Mouse (Mus musculus): ENCODE measurements around the gene Dtx2. TPM values are rescaled to one million over a fixed set of nuclear protein-coding genes. Genes with fewer than 3 reads are reported as not detected.

Dtx2 gene
- polyA plus RNA-seq, 1 experiment: 20.3 TPM

DNA sequence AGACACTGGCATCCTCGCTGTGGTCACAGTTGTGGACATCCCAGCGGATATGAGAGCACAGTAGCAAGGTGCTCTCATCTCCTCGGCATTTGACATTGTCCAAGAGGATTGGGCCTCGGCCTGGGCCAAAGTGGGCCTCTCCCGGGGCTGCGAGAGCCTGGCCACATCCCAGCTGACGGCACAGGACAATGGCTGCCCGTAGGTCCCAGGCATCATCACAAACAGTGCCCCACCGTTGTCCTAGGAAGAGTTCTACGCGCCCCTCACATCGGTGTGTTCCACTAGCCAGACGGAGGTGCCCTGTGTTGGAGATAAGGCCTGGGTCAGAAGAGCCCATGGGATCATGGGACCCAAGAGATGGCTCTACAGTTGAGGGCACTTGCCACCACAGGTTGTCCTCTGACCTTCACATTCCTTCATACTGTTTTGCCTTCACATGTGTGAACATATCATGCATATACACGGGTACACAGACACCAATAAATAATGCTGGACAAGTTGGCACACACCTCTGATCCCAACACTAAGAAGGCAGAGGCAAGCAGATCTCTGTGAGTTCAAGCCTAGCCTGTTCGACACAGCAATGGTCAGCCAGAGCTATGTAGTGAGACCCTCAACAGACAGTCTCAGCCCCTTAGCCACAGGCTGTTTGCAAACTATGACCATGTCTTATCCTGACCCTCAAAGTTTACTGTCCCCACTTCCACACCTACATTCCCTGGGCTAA lies 33.5 kb upstream of the Dtx2 start:
- peaks cover 10% of the 10 kb centered on the region for H3K79me2 ChIP-seq (ENCODE audit: control insufficient read depth, insufficient read depth)
- no peaks in the 10 kb centered on the region for H3K36me3 ChIP-seq (ENCODE audit: control insufficient read depth, insufficient read depth)
- H3K27me3 ChIP-seq (ENCODE audit: control insufficient read depth, insufficient read depth, insufficient read length): no peaks in the 10 kb centered on the region
- no peaks in the 10 kb centered on the region for H3K79me3 ChIP-seq (ENCODE audit: low read depth)
- no peak overlapping the region for H3ac ChIP-seq (ENCODE audit: control insufficient read depth, insufficient read length, low read depth)
- peak overlapping the region; percentile 31 for H3K4me3 ChIP-seq (ENCODE audit: insufficient read depth, poor library complexity, severe bottlenecking)
- TF ChIP-seq USF1 (IDR thresholded peaks at IDR 0.05; ENCODE audit: low read depth) (no peak), FOSL1 (IDR thresholded peaks at IDR 0.05; ENCODE audit: insufficient read depth, low read length, poor library complexity, severe bottlenecking) (no peak), MAX (IDR thresholded peaks at IDR 0.05) (no peak), MYOG (IDR thresholded peaks at IDR 0.05; ENCODE audit: control insufficient read depth, extremely low read depth, insufficient read length) (no peak), CEBPB (IDR thresholded peaks at IDR 0.05; ENCODE audit: low read depth) (no peak), MYOD1 (IDR thresholded peaks at IDR 0.05; ENCODE audit: control insufficient read depth, insufficient read length, low read depth) (no peak), CTCF (IDR thresholded peaks at IDR 0.05; ENCODE audit: control insufficient read depth, insufficient read depth, insufficient read length) (no peak)

DNA sequence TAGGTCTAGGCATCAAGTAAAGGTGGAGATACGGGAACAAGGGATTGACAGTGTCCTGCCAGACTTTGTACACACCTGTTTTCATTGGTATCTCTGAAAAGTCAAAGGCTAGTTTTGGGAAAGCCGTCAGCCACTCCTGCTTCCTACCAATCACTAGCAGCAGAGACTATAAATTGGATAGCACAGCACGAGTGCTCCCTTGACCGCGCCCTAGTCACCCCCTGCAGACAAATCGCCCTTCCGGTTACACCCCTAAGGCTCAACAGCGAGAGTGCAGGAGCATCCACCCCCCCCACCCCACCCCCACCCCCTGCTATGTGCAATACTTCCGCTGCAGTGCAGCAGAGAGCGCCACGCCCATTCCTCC lies 32.5 kb upstream of the Dtx2 start:
- TF ChIP-seq CTCF (IDR thresholded peaks at IDR 0.05; ENCODE audit: control insufficient read depth, insufficient read depth, insufficient read length) (no peak), MYOD1 (IDR thresholded peaks at IDR 0.05; ENCODE audit: control insufficient read depth, insufficient read length, low read depth) (no peak), MYOG (IDR thresholded peaks at IDR 0.05; ENCODE audit: control insufficient read depth, extremely low read depth, insufficient read length) (no peak), MAX (IDR thresholded peaks at IDR 0.05) (no peak), CEBPB (IDR thresholded peaks at IDR 0.05; ENCODE audit: low read depth) (no peak), USF1 (IDR thresholded peaks at IDR 0.05; ENCODE audit: low read depth) (no peak), FOSL1 (IDR thresholded peaks at IDR 0.05; ENCODE audit: insufficient read depth, low read length, poor library complexity, severe bottlenecking) (no peak)
- Histone ChIP-seq H3ac (ENCODE audit: control insufficient read depth, insufficient read length, low read depth) (peak overlapping the region; percentile 55), H3K27me3 (ENCODE audit: control insufficient read depth, insufficient read depth, insufficient read length) (no peaks in the 10 kb centered on the region), H3K79me3 (ENCODE audit: low read depth) (no peaks in the 10 kb centered on the region), H3K4me3 (ENCODE audit: insufficient read depth, poor library complexity, severe bottlenecking) (peak overlapping the region; percentile 31), H3K79me2 (ENCODE audit: control insufficient read depth, insufficient read depth) (peaks cover 10% of the 10 kb centered on the region), H3K36me3 (ENCODE audit: control insufficient read depth, insufficient read depth) (no peaks in the 10 kb centered on the region)

DNA sequence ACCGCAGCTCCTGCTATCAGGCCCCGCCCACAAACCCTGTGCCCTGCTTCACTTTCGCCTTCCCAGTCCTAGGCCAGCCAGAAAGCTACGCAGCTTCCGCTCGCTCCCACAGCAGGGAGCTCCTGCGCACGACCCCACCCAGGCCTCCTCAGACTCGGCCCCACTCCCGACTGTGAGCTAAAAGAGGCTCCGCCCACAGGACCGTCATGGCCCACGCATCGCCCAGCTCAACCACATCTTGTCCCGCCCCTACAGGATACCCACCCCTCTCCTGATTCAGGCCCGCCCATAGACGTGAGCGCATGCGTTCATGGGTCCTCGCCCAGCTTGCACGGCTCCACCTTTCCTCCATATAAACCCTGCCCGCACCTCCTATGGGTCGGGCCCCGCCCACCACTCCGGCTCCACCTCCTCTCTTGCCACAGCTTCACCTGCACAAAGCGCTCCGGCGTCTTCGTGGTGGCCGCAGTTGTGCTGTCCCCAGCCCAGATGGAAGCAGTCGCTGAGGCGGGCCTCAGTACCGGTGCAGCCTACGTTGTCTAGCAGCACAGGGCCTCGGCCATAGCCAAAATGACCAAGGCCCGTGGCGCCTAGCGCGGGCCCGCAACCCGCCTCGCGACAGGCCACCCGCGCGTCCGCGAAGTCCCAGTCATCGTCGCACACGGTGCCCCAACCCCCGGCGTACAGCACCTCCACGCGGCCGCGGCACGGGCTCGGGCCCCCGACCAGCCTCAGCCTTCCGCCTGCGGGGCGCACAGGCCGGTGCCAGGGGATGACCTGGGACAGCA lies 31.9 kb upstream of the Dtx2 start:
- H3K36me3 ChIP-seq (ENCODE audit: control insufficient read depth, insufficient read depth): no peaks in the 10 kb centered on the region
- H3K79me2 ChIP-seq (ENCODE audit: control insufficient read depth, insufficient read depth): peaks cover 10% of the 10 kb centered on the region
- H3K4me3 ChIP-seq (ENCODE audit: insufficient read depth, poor library complexity, severe bottlenecking): peak overlapping the region; percentile 31
- no peaks in the 10 kb centered on the region for H3K27me3 ChIP-seq (ENCODE audit: control insufficient read depth, insufficient read depth, insufficient read length)
- peak overlapping the region; percentile 90 for H3ac ChIP-seq (ENCODE audit: control insufficient read depth, insufficient read length, low read depth)
- TF ChIP-seq CTCF (IDR thresholded peaks at IDR 0.05; ENCODE audit: control insufficient read depth, insufficient read depth, insufficient read length) (peak; percentile 58), MYOG (IDR thresholded peaks at IDR 0.05; ENCODE audit: control insufficient read depth, extremely low read depth, insufficient read length) (no peak), MAX (IDR thresholded peaks at IDR 0.05) (peak; percentile 11), MYOD1 (IDR thresholded peaks at IDR 0.05; ENCODE audit: control insufficient read depth, insufficient read length, low read depth) (no peak)
- no peaks in the 10 kb centered on the region for H3K79me3 ChIP-seq (ENCODE audit: low read depth)

DNA sequence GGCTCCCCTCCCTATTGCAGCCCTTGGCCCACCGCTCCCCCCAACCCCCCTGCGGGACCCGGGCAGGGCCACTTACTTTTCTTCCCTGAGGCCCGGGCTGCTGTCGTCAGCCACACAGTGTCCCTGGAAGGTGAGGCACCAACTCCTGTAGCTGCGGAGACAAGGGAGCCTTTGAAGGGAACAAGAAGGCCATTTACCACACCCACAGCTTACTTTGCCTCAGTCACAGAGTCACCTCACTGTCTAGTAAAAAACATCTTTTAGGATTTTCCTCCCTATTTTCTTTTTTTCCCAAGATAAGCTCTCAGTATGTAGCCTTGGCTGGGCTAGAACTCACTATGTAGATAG lies 31.3 kb upstream of the Dtx2 start:
- TF ChIP-seq CTCF (IDR thresholded peaks at IDR 0.05; ENCODE audit: control insufficient read depth, insufficient read depth, insufficient read length) (no peak), MAX (IDR thresholded peaks at IDR 0.05) (no peak), MYOG (IDR thresholded peaks at IDR 0.05; ENCODE audit: control insufficient read depth, extremely low read depth, insufficient read length) (no peak), USF1 (IDR thresholded peaks at IDR 0.05; ENCODE audit: low read depth) (no peak), MYOD1 (IDR thresholded peaks at IDR 0.05; ENCODE audit: control insufficient read depth, insufficient read length, low read depth) (no peak), CEBPB (IDR thresholded peaks at IDR 0.05; ENCODE audit: low read depth) (no peak), FOSL1 (IDR thresholded peaks at IDR 0.05; ENCODE audit: insufficient read depth, low read length, poor library complexity, severe bottlenecking) (no peak)
- Histone ChIP-seq H3K79me2 (ENCODE audit: control insufficient read depth, insufficient read depth) (peaks cover 10% of the 10 kb centered on the region), H3K36me3 (ENCODE audit: control insufficient read depth, insufficient read depth) (no peaks in the 10 kb centered on the region), H3ac (ENCODE audit: control insufficient read depth, insufficient read length, low read depth) (peak overlapping the region; percentile 90), H3K4me3 (ENCODE audit: insufficient read depth, poor library complexity, severe bottlenecking) (peak overlapping the region; percentile 31), H3K27me3 (ENCODE audit: control insufficient read depth, insufficient read depth, insufficient read length) (no peaks in the 10 kb centered on the region), H3K79me3 (ENCODE audit: low read depth) (no peaks in the 10 kb centered on the region)

DNA sequence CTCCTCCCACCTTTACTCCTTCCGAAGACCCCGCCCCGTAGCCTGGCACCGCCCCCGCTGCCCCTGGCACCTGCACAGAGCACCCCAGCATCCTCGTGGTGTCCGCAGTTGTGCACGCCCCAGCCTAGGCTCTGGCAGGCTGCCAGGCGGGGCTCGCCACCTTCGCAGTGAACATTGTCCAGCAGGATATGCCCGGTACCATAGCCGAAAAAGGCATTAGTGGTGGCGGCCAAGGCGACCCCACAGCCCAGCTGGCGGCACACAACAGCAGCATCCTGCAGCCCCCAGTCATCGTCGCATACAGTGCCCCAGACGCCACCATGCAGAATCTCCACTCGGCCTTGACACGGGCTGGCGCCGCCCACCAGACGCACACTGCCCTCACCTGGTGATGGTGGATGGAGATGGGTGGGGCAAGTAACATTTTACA lies 29.1 kb upstream of the Dtx2 start:
- H3K36me3 ChIP-seq (ENCODE audit: control insufficient read depth, insufficient read depth): no peaks in the 10 kb centered on the region
- TF ChIP-seq FOSL1 (IDR thresholded peaks at IDR 0.05; ENCODE audit: insufficient read depth, low read length, poor library complexity, severe bottlenecking) (no peak), MYOD1 (IDR thresholded peaks at IDR 0.05; ENCODE audit: control insufficient read depth, insufficient read length, low read depth) (no peak), MAX (IDR thresholded peaks at IDR 0.05) (no peak), CTCF (IDR thresholded peaks at IDR 0.05; ENCODE audit: control insufficient read depth, insufficient read depth, insufficient read length) (no peak)

More for the DNA sequence above, 29.1 kb upstream of the Dtx2 start:
- Histone ChIP-seq H3K27me3 (ENCODE audit: control insufficient read depth, insufficient read depth, insufficient read length) (no peaks in the 10 kb centered on the region), H3ac (ENCODE audit: control insufficient read depth, insufficient read length, low read depth) (no peak overlapping the region), H3K4me3 (ENCODE audit: insufficient read depth, poor library complexity, severe bottlenecking) (no peak overlapping the region), H3K79me3 (ENCODE audit: low read depth) (no peaks in the 10 kb centered on the region), H3K79me2 (ENCODE audit: control insufficient read depth, insufficient read depth) (peaks cover 10% of the 10 kb centered on the region)
